Mouse (Mus musculus) embryonic fibroblast, embryonic 13.5 days (primary cell): Measurements from ENCODE around the gene Abcg5. TPM values are rescaled to one million over a fixed set of nuclear protein-coding genes. Genes with fewer than 3 reads are reported as not detected.

ENCODE experiments used
- H3K27ac ChIP-seq: 2 replicates; pipeline ENCODE4 v1.5.1; 2012; ENCODE audit warnings: low read length, control low read depth, inconsistent platforms; ENCODE audit not compliant: insufficient read depth
- H3K4me1 ChIP-seq: 2 replicates; pipeline ENCODE4 v1.6.1; 2011; ENCODE audit warnings: low read length; ENCODE audit not compliant: control insufficient read depth, insufficient read depth
- H3K4me3 ChIP-seq: 2 replicates; pipeline ENCODE4 v1.5.1; 2011; ENCODE audit warnings: mild to moderate bottlenecking, control low read depth, low read length; ENCODE audit not compliant: insufficient read depth
- CTCF ChIP-seq: IDR thresholded peaks from 2 replicates; pipeline ENCODE4 v1.5.1; 2011; ENCODE audit warnings: mild to moderate bottlenecking, control low read depth, low read length, moderate library complexity, borderline replicate concordance; ENCODE audit not compliant: insufficient read depth
- POLR2A ChIP-seq: IDR thresholded peaks from 2 replicates; pipeline ENCODE4 v1.6.1; 2011; ENCODE audit warnings: low read depth, mild to moderate bottlenecking, control low read depth, low read length, moderate library complexity
- polyA plus RNA-seq: library from polyadenylated mRNA; stranded (reverse); fragments of >200 nt; gene quantifications from 2 replicates; pipeline ENCODE4 v1.2.4, GENCODE M21; 2011; ENCODE audit warnings: low read depth; ENCODE audit not compliant: missing spikeins, insufficient read length

Abcg5 gene
- polyA plus RNA-seq, 1 experiment = not detected

GRCm38 (mm10) chr17:84714930-84715329 is 32.1 kb upstream of the Abcg5 start:
- TF ChIP-seq POLR2A (no peak), CTCF (no peak)
- no peak overlapping the region for H3K4me3 ChIP-seq

GRCm38 (mm10) chr17:84713563-84714164 is 30.9 kb upstream of the Abcg5 start:
- Histone ChIP-seq H3K27ac (no peak overlapping the region), H3K4me1 (0 out of 2 replicates have a peak, but pooled peaks cover 5% of the 10 kb centered on the region), H3K4me3 (no peak overlapping the region)
- TF ChIP-seq CTCF (no peak), POLR2A (no peak)

More at GRCm38 (mm10) chr17:84714930-84715329, 32.1 kb upstream of the Abcg5 start:
- Histone ChIP-seq H3K27ac (no peak overlapping the region), H3K4me1 (0 out of 2 replicates have a peak, but pooled peaks cover 5% of the 10 kb centered on the region)

- no peak for TF ChIP-seq CTCF
- no peak for TF ChIP-seq POLR2A
- H3K4me1 ChIP-seq = no peaks in the 10 kb centered on the region
Observed at GRCm38 (mm10) chr17:84709403-84709851, 26.6 kb upstream of the Abcg5 start.

GRCm38 (mm10) chr17:84708818-84709217 is 26.0 kb upstream of the Abcg5 start:
- TF ChIP-seq CTCF (no peak), POLR2A (no peak)
- Histone ChIP-seq H3K4me1 (no peaks in the 10 kb centered on the region), H3K27ac (no peak overlapping the region), H3K4me3 (no peak overlapping the region)

More at GRCm38 (mm10) chr17:84709403-84709851, 26.6 kb upstream of the Abcg5 start:
- no peak overlapping the region for H3K27ac ChIP-seq
- H3K4me3 ChIP-seq = no peak overlapping the region

GRCm38 (mm10) chr17:84707407-84707806 is 24.6 kb upstream of the Abcg5 start:
- H3K4me1 ChIP-seq = no peaks in the 10 kb centered on the region
- H3K27ac ChIP-seq = no peak overlapping the region
- TF ChIP-seq CTCF (no peak), POLR2A (no peak)
- H3K4me3 ChIP-seq = no peak overlapping the region

- no peaks in the 10 kb centered on the region for H3K4me1 ChIP-seq
- H3K4me3 ChIP-seq = no peak overlapping the region
- H3K27ac ChIP-seq = no peak overlapping the region
- TF ChIP-seq CTCF (peak; percentile 83; the same call in 1 of the 2 replicates), POLR2A (no peak)
Observed at GRCm38 (mm10) chr17:84698727-84699126, 15.9 kb upstream of the Abcg5 start.

- TF ChIP-seq CTCF = no peak
- Histone ChIP-seq H3K4me3 (no peak overlapping the region), H3K27ac (no peak overlapping the region), H3K4me1 (no peaks in the 10 kb centered on the region)
Observed at GRCm38 (mm10) chr17:84696537-84696936, 13.7 kb upstream of the Abcg5 start.

GRCm38 (mm10) chr17:84693741-84694140 is 10.9 kb upstream of the Abcg5 start:
- H3K4me3 ChIP-seq = no peak overlapping the region
- H3K27ac ChIP-seq = no peak overlapping the region
- H3K4me1 ChIP-seq = no peaks in the 10 kb centered on the region
- TF ChIP-seq CTCF (no peak), POLR2A (no peak)

GRCm38 (mm10) chr17:84690111-84690510 is 7.3 kb upstream of the Abcg5 start:
- H3K4me3 ChIP-seq = no peak overlapping the region
- peaks cover 3% of the 10 kb centered on the region; the same call in 1 of the 2 replicates for H3K4me1 ChIP-seq
- no peak for TF ChIP-seq CTCF
- no peak for TF ChIP-seq POLR2A
- no peak overlapping the region for H3K27ac ChIP-seq

GRCm38 (mm10) chr17:84689316-84689715 is 6.5 kb upstream of the Abcg5 start:
- H3K4me3 ChIP-seq = no peak overlapping the region
- no peak overlapping the region for H3K27ac ChIP-seq
- TF ChIP-seq POLR2A (no peak), CTCF (no peak)
- peaks cover 7% of the 10 kb centered on the region for H3K4me1 ChIP-seq
